Mouse (Mus musculus) olfactory bulb, adult 2 months (tissue): ENCODE measurements around the gene Gm6882.
"Not testable (repeated sequence)": the region's sequence is repeated elsewhere in the genome, so short reads cannot be mapped to it uniquely, and the experiment has no call there.

Experiments used
- CTCF ChIP-seq: fragments of 200-500 bp; IDR thresholded peaks from 2 replicates; pipeline ENCODE4 v1.5.1; 2012; ENCODE audit warnings: low read depth, mild to moderate bottlenecking, low read length, moderate library complexity; ENCODE audit not compliant: insufficient read depth
- POLR2A ChIP-seq: fragments of 200-500 bp; IDR thresholded peaks from 2 replicates; pipeline ENCODE4 v1.6.1; 2012; ENCODE audit warnings: mild to moderate bottlenecking, low read depth, low read length, moderate library complexity; ENCODE audit not compliant: insufficient read depth

GRCm38 (mm10) chr7:21432645-21433044, at the start of gene Gm6882:
- TF ChIP-seq POLR2A, CTCF: not testable (repeated sequence)
